Mouse (Mus musculus) testis, adult 2 months (tissue): ENCODE results near the gene Dph5.

Source experiments
- CTCF ChIP-seq: fragments of 200-500 bp; IDR thresholded peaks from 2 replicates; pipeline ENCODE4 v1.5.1; 2012; ENCODE audit warnings: low read depth, mild to moderate bottlenecking, inconsistent platforms, low read length, moderate library complexity; ENCODE audit not compliant: control insufficient read depth, insufficient read depth, insufficient replicate concordance
- POLR2A ChIP-seq: fragments of 200-500 bp; IDR thresholded peaks from 2 replicates; pipeline ENCODE4 v1.6.1; 2012; ENCODE audit warnings: low read depth, mild to moderate bottlenecking, inconsistent platforms, low read length, moderate library complexity; ENCODE audit not compliant: control insufficient read depth

DNA sequence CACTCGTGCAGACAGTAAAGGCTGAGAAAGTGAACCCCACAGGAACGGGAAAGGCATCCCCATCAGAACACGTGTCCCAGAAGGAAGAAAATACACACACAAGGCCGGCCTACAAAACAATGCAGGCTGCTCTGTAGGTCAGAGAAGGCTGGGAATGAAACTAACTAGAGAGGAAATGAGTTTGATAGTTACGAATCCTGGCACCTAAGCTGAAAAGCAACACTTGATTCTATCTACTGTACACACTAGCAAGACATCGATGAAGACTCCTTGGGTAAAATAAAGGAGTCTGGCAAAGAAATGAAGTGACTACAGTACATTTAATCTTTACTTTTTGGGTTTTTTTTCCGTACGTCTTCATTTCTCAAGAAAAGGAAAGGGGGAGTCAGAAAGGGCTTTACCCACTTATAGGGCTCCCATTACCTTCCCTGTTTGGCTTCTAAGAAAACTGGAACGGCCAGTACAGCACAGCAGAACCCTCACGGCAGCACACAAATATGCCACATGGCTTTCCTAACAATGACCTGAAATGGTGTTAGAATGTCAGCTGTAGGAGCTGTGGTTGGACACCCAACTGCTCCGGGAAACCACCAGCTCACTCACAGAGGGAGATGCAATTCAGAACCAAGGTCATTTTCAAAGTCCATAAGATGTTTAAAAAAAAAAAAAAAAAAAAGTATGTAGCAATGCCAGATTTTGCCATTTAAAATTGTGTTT is 73.8 kb downstream of the Dph5 start:
- no peak for TF ChIP-seq CTCF
- no peak for TF ChIP-seq POLR2A
